1 mouse cellular context compared by ENCODE assay signal in the genomic region with DNA sequence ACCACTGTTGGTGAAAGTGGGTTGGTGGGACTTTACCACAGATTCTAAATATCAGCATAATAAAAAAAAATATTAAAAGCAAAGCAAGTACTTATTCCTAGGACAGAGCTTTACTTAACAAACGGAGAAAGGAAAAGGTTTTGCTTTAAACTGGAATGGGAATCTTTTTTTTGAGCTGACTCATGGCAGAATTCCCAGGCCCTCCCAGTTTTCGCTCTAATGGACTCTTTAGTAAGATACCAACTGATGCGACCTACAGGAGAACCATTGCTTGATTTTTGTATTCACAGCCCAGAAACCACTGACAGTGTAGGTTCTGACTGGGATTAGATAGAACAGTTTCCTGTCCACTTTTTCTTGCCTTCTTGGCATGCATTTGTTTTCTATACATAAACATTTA.
TF ChIP-seq lines count a peak whose summit lies in the region.

No protein-coding gene starts in this region.

TF ChIP-seq in CH12.LX, 34 proteins besides CTCF, POLR2A, EP300 and RAD21:
- no peak for TF ChIP-seq JUND (conservative IDR thresholded peaks at IDR 0.05; ENCODE audit: low read depth, low read length)
- no peak for TF ChIP-seq JUN (IDR thresholded peaks at IDR 0.05; ENCODE audit: insufficient read depth, low read depth, low read length)
- no peak for TF ChIP-seq ZMIZ1 (IDR thresholded peaks at IDR 0.05; ENCODE audit: low read depth, low read length)
- TF ChIP-seq PAX5 (IDR thresholded peaks at IDR 0.05; ENCODE audit: low read length): no peak
- no peak for TF ChIP-seq SIN3A (IDR thresholded peaks at IDR 0.05; ENCODE audit: low read length)
- TF ChIP-seq ETS1 (conservative IDR thresholded peaks at IDR 0.05; ENCODE audit: low read depth, low read length): no peak
